Mouse (Mus musculus) lung, postnatal 0 days (tissue): ENCODE data around the gene Rab31. TPM values are rescaled to one million over a fixed set of nuclear protein-coding genes. Genes with fewer than 3 reads are reported as not detected.

Source experiments
- ATAC-seq: fragments of 200-750 bp; cut with Nextera tagmentation; 2 replicates; pipeline ENCODE4 v1.8.0; 2017; ENCODE audit warnings: moderate library complexity
- DNase-seq: peaks from one replicate; pipeline ENCODE4 v3.0.0-alpha.2; 2016; ENCODE audit warnings: low spot score
- H3K27ac ChIP-seq: fragments of 300-500 bp; sonication (generic); 2 replicates; pipeline ENCODE4 v1.5.1; 2014; ENCODE audit warnings: antibody characterized with exemption, mild to moderate bottlenecking, low read length, mixed read lengths
- H3K27me3 ChIP-seq: fragments of 300-500 bp; sonication (generic); replicated peaks from 2 replicates; pipeline ENCODE4 v1.6.1; 2014; ENCODE audit warnings: low read length, mixed read lengths; ENCODE audit not compliant: insufficient read depth
- H3K36me3 ChIP-seq: fragments of 300-500 bp; sonication (generic); 2 replicates; pipeline ENCODE4 v1.6.1; 2014; ENCODE audit warnings: low read length, mixed read lengths; ENCODE audit not compliant: insufficient read depth
- H3K4me1 ChIP-seq: fragments of 300-500 bp; sonication (generic); 2 replicates; pipeline ENCODE4 v1.6.1; 2014; ENCODE audit warnings: antibody characterized with exemption, low read depth, low read length, mixed read lengths; ENCODE audit not compliant: insufficient read depth
- H3K4me2 ChIP-seq: fragments of 300-500 bp; sonication (generic); replicated peaks from 2 replicates; pipeline ENCODE4 v1.6.1; 2014; ENCODE audit warnings: low read depth, mild to moderate bottlenecking, low read length, moderate library complexity, mixed read lengths
- H3K4me3 ChIP-seq: fragments of 300-500 bp; sonication (generic); 2 replicates; pipeline ENCODE4 v1.5.1; 2014; ENCODE audit warnings: low read depth, low read length
- H3K9ac ChIP-seq: fragments of 300-500 bp; sonication (generic); replicated peaks from 2 replicates; pipeline ENCODE4 v1.6.1; 2014; ENCODE audit warnings: low read depth, mild to moderate bottlenecking
- H3K9me3 ChIP-seq: fragments of 300-500 bp; sonication (generic); 2 replicates; pipeline ENCODE4 v1.6.1; 2016; ENCODE audit warnings: low read length, mixed read lengths
- CTCF ChIP-seq: IDR thresholded peaks from 2 replicates; pipeline ENCODE4 v1.5.1; 2016; ENCODE audit warnings: antibody characterized with exemption, mild to moderate bottlenecking
- EP300 ChIP-seq: IDR thresholded peaks from 2 replicates; pipeline ENCODE4 v1.6.1; 2016; ENCODE audit warnings: antibody characterized with exemption, mild to moderate bottlenecking, control low read depth
- WGBS: fragments of 180-500 bp; shearing (Covaris S2); extraction: QIAGEN DNeasy Blood & Tissue Kit; methylation state at CpG from one replicate; pipeline ENCODE4 v1.1.7; 2014; 5-methylcytosine and 5-hydroxymethylcytosine counted together
- polyA plus RNA-seq: library from polyadenylated mRNA; unstranded; fragments of >200 nt; fragmentation: Nextera tagmentation; extraction: Ambion mirVana; gene quantifications from 2 replicates; pipeline ENCODE4 v1.2.1, GENCODE M21; 2015

Rab31 gene
- polyA plus RNA-seq, 1 experiment from 2014 or later: 33.3 TPM

GRCm38 (mm10) chr17:65726274-65726673, 46.3 kb downstream of the Rab31 start:
- Histone ChIP-seq H3K27me3 (no peaks in the 10 kb centered on the region), H3K9ac (no peak overlapping the region), H3K36me3 (no peaks in the 10 kb centered on the region), H3K27ac (no peak overlapping the region), H3K4me2 (no peak overlapping the region), H3K4me3 (no peak overlapping the region), H3K4me1 (no peaks in the 10 kb centered on the region), H3K9me3 (no peaks in the 10 kb centered on the region)
- ATAC-seq (no peak), DNase-seq (no peak)
- WGBS: 83% methylated on average over 6 of the region's 6 CpGs
- no peak for TF ChIP-seq EP300
- TF ChIP-seq CTCF: peak; percentile 58

- Histone ChIP-seq H3K27me3 (no peaks in the 10 kb centered on the region), H3K4me1 (no peaks in the 10 kb centered on the region), H3K36me3 (no peaks in the 10 kb centered on the region), H3K27ac (no peak overlapping the region), H3K9me3 (no peaks in the 10 kb centered on the region), H3K4me2 (no peak overlapping the region), H3K9ac (no peak overlapping the region), H3K4me3 (no peak overlapping the region)
- ATAC-seq: no peak
- no peak for DNase-seq
- TF ChIP-seq EP300 (no peak), CTCF (no peak)
- 76% methylated on average over 2 of the region's 2 CpGs for WGBS
Observed at GRCm38 (mm10) chr17:65725814-65726213, 46.7 kb downstream of the Rab31 start.

- no peaks in the 10 kb centered on the region for H3K27me3 ChIP-seq
- DNase-seq (no peak), ATAC-seq (no peak)
- no peaks in the 10 kb centered on the region for H3K36me3 ChIP-seq
- no peak overlapping the region for H3K4me2 ChIP-seq
- WGBS: 67% methylated on average over 8 of the region's 8 CpGs
- no peak overlapping the region for H3K27ac ChIP-seq
- H3K4me1 ChIP-seq: no peaks in the 10 kb centered on the region
- no peak overlapping the region for H3K4me3 ChIP-seq
- H3K9ac ChIP-seq: no peak overlapping the region
- H3K9me3 ChIP-seq: no peaks in the 10 kb centered on the region
- no peak for TF ChIP-seq EP300
- TF ChIP-seq CTCF: no peak
Observed at GRCm38 (mm10) chr17:65725381-65725780, 47.2 kb downstream of the Rab31 start.

GRCm38 (mm10) chr17:65724254-65724653, 48.3 kb downstream of the Rab31 start:
- Histone ChIP-seq H3K4me2 (no peak overlapping the region), H3K4me3 (no peak overlapping the region), H3K9me3 (no peaks in the 10 kb centered on the region), H3K4me1 (no peaks in the 10 kb centered on the region), H3K27me3 (no peaks in the 10 kb centered on the region), H3K27ac (0 out of 2 replicates have a peak overlapping the region, but pooled peaks have one; percentile 40), H3K36me3 (no peaks in the 10 kb centered on the region), H3K9ac (no peak overlapping the region)
- ATAC-seq: peak; percentile 96
- TF ChIP-seq CTCF: peak; percentile 21
- peak; percentile 80; the same call in 1 of the 2 replicates for TF ChIP-seq EP300
- 58% methylated on average over 11 of the region's 11 CpGs for WGBS
- peak; percentile 81 for DNase-seq

- H3K4me1 ChIP-seq: no peaks in the 10 kb centered on the region
- H3K4me3 ChIP-seq: no peak overlapping the region
- H3K9me3 ChIP-seq: no peaks in the 10 kb centered on the region
- no peak for TF ChIP-seq CTCF
- TF ChIP-seq EP300: no peak
- peak; percentile 10; the same call in 1 of the 2 replicates for ATAC-seq
- 80% methylated on average over 8 of the region's 8 CpGs for WGBS
- H3K27me3 ChIP-seq: no peaks in the 10 kb centered on the region
- DNase-seq: no peak
- no peaks in the 10 kb centered on the region for H3K36me3 ChIP-seq
- H3K27ac ChIP-seq: peak overlapping the region; percentile 40; the same call in 1 of the 2 replicates
- H3K9ac ChIP-seq: no peak overlapping the region
- no peak overlapping the region for H3K4me2 ChIP-seq
Observed at GRCm38 (mm10) chr17:65723633-65724032, 48.9 kb downstream of the Rab31 start.

- H3K27me3 ChIP-seq: no peaks in the 10 kb centered on the region
- no peak for ATAC-seq
- TF ChIP-seq EP300 (no peak), CTCF (no peak)
- no peak for DNase-seq
- H3K4me1 ChIP-seq: no peaks in the 10 kb centered on the region
- H3K4me3 ChIP-seq: no peak overlapping the region
- no peak overlapping the region for H3K9ac ChIP-seq
- no peak overlapping the region for H3K27ac ChIP-seq
- H3K4me2 ChIP-seq: no peak overlapping the region
- H3K36me3 ChIP-seq: no peaks in the 10 kb centered on the region
- no peaks in the 10 kb centered on the region for H3K9me3 ChIP-seq
Observed at GRCm38 (mm10) chr17:65721330-65721729, 51.2 kb downstream of the Rab31 start.

GRCm38 (mm10) chr17:65719826-65720225, 52.7 kb downstream of the Rab31 start:
- Histone ChIP-seq H3K27ac (no peak overlapping the region), H3K4me2 (no peak overlapping the region), H3K27me3 (no peaks in the 10 kb centered on the region), H3K4me3 (no peak overlapping the region), H3K9ac (no peak overlapping the region), H3K36me3 (no peaks in the 10 kb centered on the region), H3K9me3 (no peaks in the 10 kb centered on the region), H3K4me1 (no peaks in the 10 kb centered on the region)
- ATAC-seq (no peak), DNase-seq (no peak)
- TF ChIP-seq CTCF (no peak), EP300 (no peak)
- WGBS: 92% methylated on average over 5 of the region's 5 CpGs
